Mouse (Mus musculus) liver, embryonic 12.5 days (tissue): ENCODE data around the gene Rnf8. TPM values are rescaled to one million over a fixed set of nuclear protein-coding genes. Genes with fewer than 3 reads are reported as not detected.
"Not testable (repeated sequence)": the region's sequence is repeated elsewhere in the genome, so short reads cannot be mapped to it uniquely, and the experiment has no call there.

ENCODE experiments used
- ATAC-seq: fragments of 200-750 bp; cut with Nextera tagmentation; 2 replicates; pipeline ENCODE4 v1.8.0; 2017; ENCODE audit warnings: moderate number of reproducible peaks, mild to moderate bottlenecking, moderate library complexity
- H3K27ac ChIP-seq: fragments of 300-500 bp; sonication (generic); 2 replicates; pipeline ENCODE4 v1.5.1; 2016; ENCODE audit warnings: mild to moderate bottlenecking
- H3K27me3 ChIP-seq: fragments of 300-500 bp; sonication (generic); replicated peaks from 2 replicates; pipeline ENCODE4 v1.6.1; 2016; ENCODE audit warnings: mild to moderate bottlenecking, moderate library complexity
- H3K36me3 ChIP-seq: fragments of 300-500 bp; sonication (generic); 2 replicates; pipeline ENCODE4 v1.6.1; 2016; ENCODE audit warnings: mild to moderate bottlenecking, moderate library complexity
- H3K4me1 ChIP-seq: fragments of 300-500 bp; sonication (generic); 2 replicates; pipeline ENCODE4 v1.6.1; 2016
- H3K4me2 ChIP-seq: fragments of 300-500 bp; sonication (generic); 2 replicates; pipeline ENCODE4 v1.6.1; 2016; ENCODE audit warnings: mild to moderate bottlenecking, moderate library complexity
- H3K4me3 ChIP-seq: fragments of 300-500 bp; sonication (generic); 2 replicates; pipeline ENCODE4 v1.5.1; 2016; ENCODE audit warnings: mild to moderate bottlenecking, moderate library complexity
- H3K9ac ChIP-seq: fragments of 300-500 bp; sonication (generic); 2 replicates; pipeline ENCODE4 v1.6.1; 2016; ENCODE audit warnings: mild to moderate bottlenecking, moderate library complexity
- H3K9me3 ChIP-seq: fragments of 300-500 bp; sonication (generic); replicated peaks from 2 replicates; pipeline ENCODE4 v1.6.1; 2016; ENCODE audit warnings: mild to moderate bottlenecking, moderate library complexity
- WGBS: fragments of 180-500 bp; shearing (Covaris S2); methylation state at CpG from one replicate; pipeline ENCODE4 v1.1.7; 2016; ENCODE audit not compliant: insufficient replicate concordance; 5-methylcytosine and 5-hydroxymethylcytosine counted together
- polyA plus RNA-seq: library from polyadenylated mRNA; unstranded; fragments of >200 nt; fragmentation: Nextera tagmentation; extraction: Ambion mirVana; gene quantifications from 2 replicates; pipeline ENCODE4 v1.2.1, GENCODE M21; 2016

The Rnf8 gene
- polyA plus RNA-seq, 1 experiment from 2014 or later = 54.3 TPM

DNA sequence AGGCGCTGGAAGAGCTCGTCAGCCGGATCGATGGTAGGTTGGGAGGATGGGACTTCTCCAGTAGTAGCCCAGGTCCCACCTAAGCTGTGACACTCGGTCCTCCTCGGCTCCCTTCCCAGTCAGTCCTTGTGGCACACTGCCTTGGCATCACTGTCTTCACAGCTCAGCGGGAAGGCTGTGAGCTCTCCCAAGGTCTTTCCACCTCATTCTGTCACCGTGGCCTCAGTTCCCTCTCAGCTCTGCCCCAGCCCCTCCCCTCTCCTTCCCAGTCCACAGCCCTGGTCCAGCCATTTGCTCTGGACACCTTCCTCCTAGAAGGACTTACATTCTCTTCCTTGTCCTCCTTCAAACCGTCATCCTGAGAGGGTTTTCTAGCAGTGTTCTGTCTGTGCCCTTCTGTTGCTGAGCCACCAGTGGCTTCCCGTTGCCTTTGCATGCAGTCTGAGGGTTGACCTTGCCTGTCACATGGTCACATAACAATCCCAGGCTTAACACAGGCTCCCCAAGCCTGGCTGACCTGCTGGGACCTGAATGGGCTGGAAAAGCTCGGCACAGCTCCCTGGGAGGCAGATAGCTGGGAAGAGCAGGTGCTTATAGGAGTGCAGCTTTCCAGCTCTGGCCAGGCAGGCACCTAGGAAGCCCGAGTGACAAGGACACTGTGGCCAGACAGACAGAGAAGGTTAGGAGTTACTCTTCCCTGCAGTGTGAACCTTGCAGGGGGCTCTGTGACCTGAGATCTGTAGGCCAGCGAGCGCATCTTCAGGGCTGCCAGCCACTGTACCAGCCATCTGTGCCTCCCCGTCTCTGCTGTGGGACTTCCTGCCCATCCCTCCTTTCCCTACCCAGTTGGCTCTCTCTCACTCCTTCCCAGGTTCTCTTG lies 18.5 kb upstream of the Rnf8 start:
- no peak overlapping the region for H3K4me2 ChIP-seq
- H3K27ac ChIP-seq = no peak overlapping the region
- H3K27me3 ChIP-seq = no peaks in the 10 kb centered on the region
- H3K4me3 ChIP-seq = no peak overlapping the region
- no peak overlapping the region for H3K9ac ChIP-seq
- H3K9me3 ChIP-seq = no peaks in the 10 kb centered on the region
- H3K4me1 ChIP-seq = 0 out of 2 replicates have a peak, but pooled peaks cover 4% of the 10 kb centered on the region
- WGBS = 79% methylated on average over 15 of the region's 15 CpGs
- no peak for ATAC-seq
- H3K36me3 ChIP-seq = peaks cover 47% of the 10 kb centered on the region

DNA sequence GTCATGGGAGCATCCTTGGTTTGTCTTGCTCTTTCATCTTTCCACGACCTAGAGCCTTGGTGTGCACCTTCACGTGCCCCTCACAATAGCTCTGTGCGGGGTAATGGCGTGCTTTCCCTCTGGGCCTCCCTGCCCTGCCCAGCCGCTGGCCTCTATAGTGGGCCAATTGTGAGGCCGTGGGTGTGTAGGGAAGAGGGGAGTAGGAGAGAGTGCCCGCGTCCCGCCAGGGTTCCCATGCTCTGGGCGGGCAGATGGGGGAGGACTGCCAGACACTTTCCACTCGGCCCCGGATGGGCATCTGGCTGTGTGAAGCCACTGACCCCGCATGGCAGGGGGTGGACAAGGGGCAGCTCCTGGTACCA lies 17.8 kb upstream of the Rnf8 start:
- Histone ChIP-seq H3K9me3 (no peaks in the 10 kb centered on the region), H3K4me3 (no peak overlapping the region), H3K27me3 (no peaks in the 10 kb centered on the region), H3K36me3 (peaks cover 48% of the 10 kb centered on the region), H3K27ac (no peak overlapping the region), H3K4me2 (no peak overlapping the region), H3K4me1 (0 out of 2 replicates have a peak, but pooled peaks cover 4% of the 10 kb centered on the region), H3K9ac (no peak overlapping the region)
- ATAC-seq = no peak
- WGBS = 75% methylated on average over 13 of the region's 13 CpGs

DNA sequence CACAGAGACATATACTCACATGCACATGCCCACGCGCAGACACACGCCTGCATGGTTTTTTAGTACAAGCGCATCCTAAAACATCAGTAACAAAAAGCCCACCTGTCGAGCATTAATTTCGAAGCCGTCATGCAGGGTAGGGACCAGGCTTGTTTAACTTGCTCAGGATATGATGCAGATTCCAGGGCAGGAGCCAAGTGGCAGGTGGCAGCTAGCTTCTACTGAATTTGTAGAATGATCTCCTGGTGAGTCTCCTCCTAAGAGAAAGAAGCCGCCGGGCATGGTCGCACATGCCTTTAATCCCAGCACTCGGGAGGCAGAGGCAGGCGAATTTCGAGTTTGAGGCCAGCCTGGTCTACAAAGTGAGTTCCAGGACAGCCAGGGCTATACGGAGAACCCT lies 15.5 kb upstream of the Rnf8 start:
- Histone ChIP-seq H3K9ac (no peak overlapping the region), H3K4me1 (0 out of 2 replicates have a peak, but pooled peaks cover 4% of the 10 kb centered on the region), H3K36me3 (peaks cover 61% of the 10 kb centered on the region), H3K27ac (no peak overlapping the region), H3K4me3 (no peak overlapping the region), H3K9me3 (no peaks in the 10 kb centered on the region), H3K27me3 (no peaks in the 10 kb centered on the region), H3K4me2 (no peak overlapping the region)
- no peak for ATAC-seq
- WGBS = 85% methylated on average over 14 of the region's 14 CpGs

GRCm38 (mm10) chr17:29599537-29599936 lies 15.1 kb upstream of the Rnf8 start:
- Histone ChIP-seq H3K27me3 (no peaks in the 10 kb centered on the region), H3K9me3 (no peaks in the 10 kb centered on the region), H3K27ac (no peak overlapping the region), H3K4me1 (0 out of 2 replicates have a peak, but pooled peaks cover 4% of the 10 kb centered on the region), H3K36me3 (peaks cover 62% of the 10 kb centered on the region), H3K4me3 (no peak overlapping the region), H3K9ac (no peak overlapping the region), H3K4me2 (no peak overlapping the region)
- ATAC-seq = no peak
- WGBS = 85% methylated on average over 8 of the region's 8 CpGs

- WGBS = 64% methylated on average over 4 of the region's 4 CpGs
- H3K4me2 ChIP-seq = no peak overlapping the region
- H3K9me3 ChIP-seq = no peaks in the 10 kb centered on the region
- H3K4me1 ChIP-seq = peaks cover 4% of the 10 kb centered on the region; the same call in 1 of the 2 replicates
- no peak overlapping the region for H3K4me3 ChIP-seq
- H3K36me3 ChIP-seq = peaks cover 55% of the 10 kb centered on the region
- no peak overlapping the region for H3K27ac ChIP-seq
- H3K9ac ChIP-seq = no peak overlapping the region
- H3K27me3 ChIP-seq = no peaks in the 10 kb centered on the region
- ATAC-seq = no peak
These were observed 13.2 kb upstream of the Rnf8 start for GRCm38 (mm10) chr17:29601391-29601790.

- Histone ChIP-seq H3K4me2 (no peak overlapping the region), H3K4me3 (no peak overlapping the region), H3K36me3 (peaks cover 52% of the 10 kb centered on the region), H3K9me3 (no peaks in the 10 kb centered on the region), H3K27me3 (no peaks in the 10 kb centered on the region), H3K9ac (no peak overlapping the region), H3K27ac (no peak overlapping the region), H3K4me1 (no peaks in the 10 kb centered on the region; the same call in 1 of the 2 replicates)
- WGBS = 22% methylated on average over 6 of the region's 6 CpGs
- no peak for ATAC-seq
These were observed 11.3 kb upstream of the Rnf8 start for GRCm38 (mm10) chr17:29603283-29603682.

- not testable (repeated sequence) for ATAC-seq
These were observed 1.1 kb upstream of the Rnf8 start for GRCm38 (mm10) chr17:29613453-29613852.

GRCm38 (mm10) chr17:29615024-29615551 lies 498 bp downstream of the Rnf8 start:
- Histone ChIP-seq H3K36me3 (peaks cover 31% of the 10 kb centered on the region), H3K4me3 (peak overlapping the region; percentile 98), H3K4me2 (peak overlapping the region; percentile 93), H3K9me3 (no peaks in the 10 kb centered on the region), H3K4me1 (peaks cover 35% of the 10 kb centered on the region), H3K27ac (peak overlapping the region; percentile 95), H3K27me3 (no peaks in the 10 kb centered on the region; the same call in 1 of the 2 replicates), H3K9ac (peak overlapping the region; percentile 99)
- under 1% methylated on average over 43 of the region's 43 CpGs for WGBS
- ATAC-seq = peak; percentile 43

More at GRCm38 (mm10) chr17:29613453-29613852, 1.1 kb upstream of the Rnf8 start:
- not testable (repeated sequence) for H3K9me3 ChIP-seq, H3K27me3 ChIP-seq, H3K4me3 ChIP-seq, H3K9ac ChIP-seq
- peaks cover 35% of the 10 kb centered on the region for H3K4me1 ChIP-seq
- H3K27ac ChIP-seq = 0 out of 2 replicates have a peak overlapping the region, but pooled peaks have one; percentile 95
- peak overlapping the region; percentile 93; the same call in 1 of the 2 replicates for H3K4me2 ChIP-seq
- peaks cover 18% of the 10 kb centered on the region for H3K36me3 ChIP-seq
- WGBS = 78% methylated on average over 5 of the region's 5 CpGs

- peak overlapping the region; percentile 93 for H3K4me2 ChIP-seq
- peak overlapping the region; percentile 95 for H3K27ac ChIP-seq
- H3K27me3 ChIP-seq = no peaks in the 10 kb centered on the region; the same call in 1 of the 2 replicates
- H3K36me3 ChIP-seq = peaks cover 36% of the 10 kb centered on the region
- ATAC-seq = no peak
- H3K9ac ChIP-seq = peak overlapping the region; percentile 99
- no peaks in the 10 kb centered on the region for H3K9me3 ChIP-seq
- H3K4me1 ChIP-seq = peaks cover 35% of the 10 kb centered on the region
- peak overlapping the region; percentile 98 for H3K4me3 ChIP-seq
- 13% methylated on average over 4 of the region's 4 CpGs for WGBS
These were observed 1.0 kb downstream of the Rnf8 start for GRCm38 (mm10) chr17:29615616-29616015.

DNA sequence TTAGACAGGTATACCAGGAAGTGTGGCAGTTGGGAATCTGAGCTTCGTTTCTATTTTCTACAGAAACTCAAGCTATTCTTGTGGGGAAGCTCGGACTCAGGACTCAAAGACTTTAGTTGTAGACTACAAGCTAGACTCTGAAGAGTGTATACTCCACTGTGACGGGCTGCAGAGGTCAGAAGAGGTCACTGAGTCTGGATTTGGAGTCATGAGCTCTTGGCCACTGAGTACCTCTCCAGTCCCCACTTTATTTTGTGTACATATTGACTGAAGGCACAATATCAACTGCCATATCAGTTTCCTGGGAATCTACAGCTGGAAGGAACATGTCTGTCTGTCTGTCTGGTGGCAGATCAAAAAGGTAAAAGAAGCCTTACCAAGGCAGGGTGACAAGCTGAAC lies 4.6 kb downstream of the Rnf8 start:
- no peak for ATAC-seq
- WGBS = 82% methylated on average over 3 of the region's 3 CpGs

GRCm38 (mm10) chr17:29623488-29623887 lies 8.9 kb downstream of the Rnf8 start:
- WGBS = 87% methylated on average over 8 of the region's 8 CpGs
- no peak for ATAC-seq
- Histone ChIP-seq H3K27me3 (no peaks in the 10 kb centered on the region), H3K9me3 (no peaks in the 10 kb centered on the region), H3K4me2 (no peak overlapping the region), H3K27ac (no peak overlapping the region), H3K9ac (no peak overlapping the region), H3K4me1 (peaks cover 9% of the 10 kb centered on the region), H3K36me3 (peaks cover 99% of the 10 kb centered on the region), H3K4me3 (no peak overlapping the region)

More for the DNA sequence above, 4.6 kb downstream of the Rnf8 start:
- Histone ChIP-seq H3K9me3 (no peaks in the 10 kb centered on the region), H3K9ac (no peak overlapping the region), H3K4me1 (peaks cover 28% of the 10 kb centered on the region), H3K4me3 (no peak overlapping the region), H3K36me3 (peaks cover 72% of the 10 kb centered on the region), H3K4me2 (no peak overlapping the region), H3K27ac (no peak overlapping the region), H3K27me3 (no peaks in the 10 kb centered on the region)

- Histone ChIP-seq H3K4me3 (no peak overlapping the region), H3K4me1 (peaks cover 26% of the 10 kb centered on the region), H3K27ac (no peak overlapping the region), H3K27me3 (no peaks in the 10 kb centered on the region), H3K9me3 (no peaks in the 10 kb centered on the region), H3K9ac (no peak overlapping the region), H3K4me2 (no peak overlapping the region), H3K36me3 (peaks cover 99% of the 10 kb centered on the region)
- no peak for ATAC-seq
- 89% methylated on average over 9 of the region's 9 CpGs for WGBS
These were observed 12.7 kb downstream of the Rnf8 start for GRCm38 (mm10) chr17:29627285-29627684.
